Mouse (Mus musculus): ENCODE data around the gene Apod.

- no peak for TF ChIP-seq POLR2A (IDR thresholded peaks at IDR 0.05; ENCODE audit: low read depth, low read length)
- peak; percentile 73; the same call in 1 of the 2 replicates for TF ChIP-seq CTCF (IDR thresholded peaks at IDR 0.05; ENCODE audit: extremely low read depth, insufficient read length, insufficient replicate concordance, low read depth, low read length)
Measured at GRCm38 (mm10) chr16:31354341-31355329, 40.0 kb upstream of the Apod start.
